Mouse (Mus musculus): ENCODE measurements around the gene Nmb. TPM values are rescaled to one million over a fixed set of nuclear protein-coding genes. Genes with fewer than 3 reads are reported as not detected.

Nmb gene
- polyA plus RNA-seq, 1 experiment from 2014 or later = 7.8 TPM

DNA sequence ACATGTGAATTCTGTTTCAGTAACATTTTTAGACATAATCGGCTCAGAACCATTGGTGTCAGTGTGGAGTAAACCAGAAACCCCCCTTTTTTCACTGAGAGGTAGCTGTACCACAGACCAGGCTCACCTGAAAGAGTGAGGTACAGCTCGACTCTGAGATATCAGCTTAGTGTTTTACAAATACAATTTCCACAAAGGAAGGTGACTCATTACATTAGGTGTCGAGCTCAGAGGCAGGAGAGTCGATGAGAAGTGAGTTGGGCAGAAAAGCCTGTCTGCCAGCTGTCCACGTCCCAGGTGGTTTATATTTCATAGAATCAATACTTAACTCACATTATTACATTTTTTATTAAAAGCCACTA, 14.8 kb upstream of the Nmb start:
- Histone ChIP-seq H3K4me2 (replicated peaks) (no peak overlapping the region), H3K9me3 (replicated peaks) (no peaks in the 10 kb centered on the region), H3K27ac (no peak overlapping the region), H3K9ac (no peak overlapping the region), H3K36me3 (peaks cover 74% of the 10 kb centered on the region), H3K27me3 (no peaks in the 10 kb centered on the region), H3K4me3 (no peak overlapping the region), H3K4me1 (no peaks in the 10 kb centered on the region)
- 84% methylated on average over 5 of the region's 5 CpGs for WGBS
- ATAC-seq (ENCODE audit: low FRiP score) = no peak

- 87% methylated on average over 8 of the region's 8 CpGs for WGBS
- no peak for ATAC-seq (ENCODE audit: low FRiP score)
Observed at GRCm38 (mm10) chr7:80918982-80919646, 14.2 kb upstream of the Nmb start.

DNA sequence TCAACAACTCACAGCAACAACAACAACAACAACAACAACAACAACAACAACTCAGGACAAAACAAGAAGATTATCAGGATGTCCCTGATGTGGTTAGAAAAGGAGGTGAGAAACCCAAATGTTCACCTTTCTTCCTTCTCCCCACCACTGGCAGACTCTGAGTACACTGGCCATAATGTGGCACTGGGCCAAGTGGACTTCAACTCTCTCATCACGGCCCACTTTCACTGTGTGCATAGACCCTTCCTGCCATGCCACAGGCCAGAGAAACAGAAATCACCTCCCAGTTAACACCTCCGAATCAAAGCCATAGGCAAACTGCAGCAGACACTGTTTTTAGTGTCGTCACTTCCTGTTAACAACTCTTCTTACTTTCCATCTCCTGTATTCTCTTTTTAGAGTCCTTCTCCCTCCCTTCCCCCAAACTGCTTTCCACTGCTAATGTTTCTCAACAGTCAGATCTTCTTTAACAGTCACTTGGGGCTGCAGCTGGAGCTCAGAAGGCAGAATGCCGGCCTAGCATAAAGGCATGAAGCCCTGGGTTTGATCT, 13.1 kb upstream of the Nmb start:
- H3K27me3 ChIP-seq = no peaks in the 10 kb centered on the region
- no peak overlapping the region for H3K9ac ChIP-seq
- H3K4me3 ChIP-seq = no peak overlapping the region
- WGBS = 91% methylated on average over 4 of the region's 4 CpGs
- H3K4me2 ChIP-seq (replicated peaks) = no peak overlapping the region
- ATAC-seq (ENCODE audit: low FRiP score) = no peak
- H3K36me3 ChIP-seq = peaks cover 77% of the 10 kb centered on the region
- no peak overlapping the region for H3K27ac ChIP-seq
- no peaks in the 10 kb centered on the region for H3K4me1 ChIP-seq
- H3K9me3 ChIP-seq (replicated peaks) = no peaks in the 10 kb centered on the region

More at GRCm38 (mm10) chr7:80918982-80919646, 14.2 kb upstream of the Nmb start:
- Histone ChIP-seq H3K4me2 (replicated peaks) (no peak overlapping the region), H3K4me1 (no peaks in the 10 kb centered on the region), H3K36me3 (peaks cover 74% of the 10 kb centered on the region), H3K27me3 (no peaks in the 10 kb centered on the region), H3K9me3 (replicated peaks) (no peaks in the 10 kb centered on the region), H3K27ac (no peak overlapping the region), H3K9ac (no peak overlapping the region), H3K4me3 (no peak overlapping the region)

- Histone ChIP-seq H3K9me3 (replicated peaks) (no peaks in the 10 kb centered on the region), H3K27me3 (no peaks in the 10 kb centered on the region), H3K4me3 (no peak overlapping the region), H3K27ac (no peak overlapping the region), H3K9ac (no peak overlapping the region), H3K4me2 (replicated peaks) (no peak overlapping the region), H3K4me1 (no peaks in the 10 kb centered on the region), H3K36me3 (peaks cover 78% of the 10 kb centered on the region)
- 91% methylated on average over 8 of the region's 8 CpGs for WGBS
- no peak for ATAC-seq (ENCODE audit: low FRiP score)
Observed at GRCm38 (mm10) chr7:80912496-80912895, 7.6 kb upstream of the Nmb start.

- no peak for ATAC-seq (ENCODE audit: low FRiP score)
- H3K9me3 ChIP-seq (replicated peaks) = no peaks in the 10 kb centered on the region
- H3K36me3 ChIP-seq = peaks cover 74% of the 10 kb centered on the region
- H3K4me2 ChIP-seq (replicated peaks) = no peak overlapping the region
- no peak overlapping the region for H3K9ac ChIP-seq
- H3K4me1 ChIP-seq = no peaks in the 10 kb centered on the region
- no peak overlapping the region for H3K4me3 ChIP-seq
- no peak overlapping the region for H3K27ac ChIP-seq
- no peaks in the 10 kb centered on the region for H3K27me3 ChIP-seq
- 82% methylated on average over 7 of the region's 7 CpGs for WGBS
Observed at GRCm38 (mm10) chr7:80911053-80911452, 6.2 kb upstream of the Nmb start.

GRCm38 (mm10) chr7:80903625-80904422, 1.1 kb downstream of the Nmb start:
- peaks cover 19% of the 10 kb centered on the region for H3K36me3 ChIP-seq
- H3K9me3 ChIP-seq (replicated peaks) = no peaks in the 10 kb centered on the region
- WGBS = 87% methylated on average over 11 of the region's 11 CpGs
- H3K27me3 ChIP-seq = no peaks in the 10 kb centered on the region
- no peak overlapping the region for H3K9ac ChIP-seq
- H3K27ac ChIP-seq = no peak overlapping the region
- peak overlapping the region; percentile 94; the same call in 1 of the 2 replicates for H3K4me2 ChIP-seq (replicated peaks)
- H3K4me3 ChIP-seq = no peak overlapping the region
- H3K4me1 ChIP-seq = peaks cover 22% of the 10 kb centered on the region
- no peak for ATAC-seq (ENCODE audit: low FRiP score)

GRCm38 (mm10) chr7:80901541-80902274, 3.2 kb downstream of the Nmb start:
- no peaks in the 10 kb centered on the region for H3K27me3 ChIP-seq

DNA sequence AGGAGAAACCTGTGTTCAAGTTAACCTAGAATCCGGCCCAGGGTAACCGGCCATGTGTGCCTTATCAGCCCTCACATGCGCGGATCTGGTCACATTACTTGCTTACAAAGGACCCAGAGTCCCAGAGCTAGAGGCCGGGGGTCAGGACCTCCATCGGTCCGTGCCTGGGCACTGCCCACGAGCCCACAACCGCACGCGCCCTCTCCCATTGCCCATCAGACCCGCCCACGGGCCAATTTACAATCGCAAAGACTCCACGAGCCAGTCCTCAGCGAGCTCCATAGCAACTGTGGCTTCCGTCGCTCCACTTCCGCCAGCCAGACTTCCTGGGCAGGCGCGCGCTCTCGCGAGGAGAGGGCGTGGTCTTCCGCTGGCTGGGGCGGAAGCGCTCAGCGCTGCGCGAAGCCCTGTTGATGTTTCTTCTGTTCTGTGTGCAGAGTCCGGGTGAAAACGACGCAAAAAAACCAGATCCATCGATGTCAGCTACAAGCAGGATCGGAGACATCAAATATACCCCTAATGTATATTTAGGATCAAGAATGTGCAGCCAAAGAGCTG, 3.9 kb downstream of the Nmb start, which contains the start of gene Wdr73:
Gene Wdr73 (minus strand): TSS at position 326 of the 558 bp plus-strand sequence.
- Histone ChIP-seq H3K4me3 (peak within 1 kb of the TSS; percentile 74), H3K36me3 (peaks cover 30% of the 10 kb centered on the region), H3K27ac (peak within 1 kb of the TSS; percentile 70), H3K9ac (peak within 1 kb of the TSS; percentile 76), H3K9me3 (replicated peaks) (no peaks in the 10 kb centered on the region), H3K27me3 (no peaks in the 10 kb centered on the region), H3K4me1 (peaks cover 22% of the 10 kb centered on the region), H3K4me2 (replicated peaks) (peak within 1 kb of the TSS; percentile 76)
- under 1% methylated on average over 36 of the region's 36 CpGs for WGBS
- ATAC-seq (ENCODE audit: low FRiP score) = peak; percentile 94

More at GRCm38 (mm10) chr7:80901541-80902274, 3.2 kb downstream of the Nmb start:
- no peaks in the 10 kb centered on the region for H3K9me3 ChIP-seq (replicated peaks)
- WGBS = 31% methylated on average over 15 of the region's 15 CpGs
- peak overlapping the region; percentile 74 for H3K4me3 ChIP-seq
- peaks cover 25% of the 10 kb centered on the region for H3K36me3 ChIP-seq
- peak overlapping the region; percentile 76 for H3K4me2 ChIP-seq (replicated peaks)
- peak overlapping the region; percentile 70 for H3K27ac ChIP-seq
- H3K4me1 ChIP-seq = peaks cover 22% of the 10 kb centered on the region
- ATAC-seq (ENCODE audit: low FRiP score) = peak; percentile 18
- peak overlapping the region; percentile 76 for H3K9ac ChIP-seq

GRCm38 (mm10) chr7:80897721-80898120, 7.2 kb downstream of the Nmb start:
- no peak overlapping the region for H3K4me3 ChIP-seq
- no peak for ATAC-seq (ENCODE audit: low FRiP score)
- peaks cover 54% of the 10 kb centered on the region for H3K36me3 ChIP-seq
- no peak overlapping the region for H3K27ac ChIP-seq
- H3K4me2 ChIP-seq (replicated peaks) = no peak overlapping the region
- H3K4me1 ChIP-seq = peaks cover 12% of the 10 kb centered on the region
- H3K27me3 ChIP-seq = no peaks in the 10 kb centered on the region
- no peak overlapping the region for H3K9ac ChIP-seq
- WGBS = 96% methylated on average over 4 of the region's 4 CpGs
- H3K9me3 ChIP-seq (replicated peaks) = no peaks in the 10 kb centered on the region

GRCm38 (mm10) chr7:80897134-80897533, 7.7 kb downstream of the Nmb start:
- 91% methylated on average over 7 of the region's 7 CpGs for WGBS
- no peak overlapping the region for H3K9ac ChIP-seq
- no peak overlapping the region for H3K27ac ChIP-seq
- no peaks in the 10 kb centered on the region for H3K27me3 ChIP-seq
- H3K4me2 ChIP-seq (replicated peaks) = no peak overlapping the region
- H3K36me3 ChIP-seq = peaks cover 59% of the 10 kb centered on the region
- H3K4me3 ChIP-seq = no peak overlapping the region
- ATAC-seq (ENCODE audit: low FRiP score) = no peak
- no peaks in the 10 kb centered on the region for H3K9me3 ChIP-seq (replicated peaks)
- H3K4me1 ChIP-seq = peaks cover 12% of the 10 kb centered on the region

DNA sequence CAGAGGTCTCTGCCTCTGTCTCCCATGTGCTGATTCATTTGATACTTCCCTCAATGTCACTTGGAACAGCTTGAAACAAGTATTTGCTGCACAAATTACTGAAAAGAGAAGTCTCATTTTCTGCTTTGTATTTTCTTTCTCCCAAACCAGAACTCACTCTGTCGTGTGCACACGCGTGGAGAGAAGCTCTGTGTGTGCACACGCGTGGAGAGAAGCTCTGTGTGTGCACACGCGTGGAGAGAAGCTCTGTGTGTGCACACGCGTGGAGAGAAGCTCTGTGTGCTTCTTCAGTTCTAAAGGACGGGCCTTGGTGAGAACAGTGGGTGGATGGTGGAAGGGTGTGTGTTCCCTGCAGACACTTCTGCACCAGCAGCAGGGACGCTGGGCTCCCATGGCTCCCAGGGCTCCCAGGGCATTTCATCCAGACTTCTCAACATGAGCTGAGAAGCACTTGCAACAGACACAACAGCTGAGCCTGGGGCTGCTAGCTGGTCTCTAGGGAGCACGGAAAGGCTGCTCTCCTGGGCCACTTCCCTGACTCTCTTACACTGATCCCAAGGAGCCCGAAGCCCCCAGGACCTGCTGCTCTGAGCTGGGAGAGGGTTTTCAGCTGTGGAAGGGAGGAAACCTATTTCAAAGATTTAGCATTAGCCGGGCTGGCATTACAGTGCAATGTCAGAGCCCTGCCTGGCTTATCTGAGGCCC, 9.9 kb downstream of the Nmb start:
- Histone ChIP-seq H3K36me3 (peaks cover 73% of the 10 kb centered on the region), H3K4me3 (no peak overlapping the region), H3K4me1 (no peaks in the 10 kb centered on the region; the same call in 1 of the 2 replicates), H3K27ac (no peak overlapping the region), H3K27me3 (no peaks in the 10 kb centered on the region), H3K9ac (no peak overlapping the region), H3K4me2 (replicated peaks) (no peak overlapping the region), H3K9me3 (replicated peaks) (no peaks in the 10 kb centered on the region)
- 97% methylated on average over 14 of the region's 14 CpGs for WGBS
- no peak for ATAC-seq (ENCODE audit: low FRiP score)

Measured in hindbrain, embryonic 12.5 days (tissue).